Mouse (Mus musculus): Measurements from ENCODE around the gene Sis. TPM values are rescaled to one million over a fixed set of nuclear protein-coding genes. Genes with fewer than 3 reads are reported as not detected.

The Sis gene
- polyA plus RNA-seq (2015; fragmentation: Nextera tagmentation; extraction: Ambion mirVana), result not detected in 2 replicates

DNA sequence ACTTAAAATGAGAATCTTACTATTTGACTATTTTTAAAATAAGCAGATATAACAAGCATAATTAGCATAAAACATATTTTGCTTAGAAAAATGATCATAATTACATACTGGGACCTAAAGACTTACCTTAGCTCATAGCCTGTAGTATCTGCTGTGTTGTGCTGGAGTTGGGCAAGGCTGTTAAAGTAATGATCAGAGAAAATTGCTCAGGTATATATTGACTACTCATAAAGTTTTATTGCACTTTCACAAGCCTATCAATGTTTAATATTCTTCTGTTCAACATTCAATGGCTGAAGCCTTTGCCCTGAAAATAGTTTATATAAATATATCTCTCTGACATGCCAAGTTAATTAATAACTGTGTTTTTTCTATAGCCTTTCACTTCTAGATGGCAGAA, at the start of gene Sis:
Gene Sis, minus strand, starts transcription at position 189 of the 400 bp plus-strand sequence.

Other genes starting within 250 kb of the Sis start
- 0.57 and 0.58 TPM in 2 replicates for gene Slitrk3, start 89.9 kb upstream of the Sis start, polyA plus RNA-seq (2015; fragmentation: Nextera tagmentation; extraction: Ambion mirVana)